Mouse (Mus musculus) embryonic facial prominence, embryonic 15.5 days (tissue): Measurements from ENCODE around the gene Zfp385b. TPM values are rescaled to one million over a fixed set of nuclear protein-coding genes. Genes with fewer than 3 reads are reported as not detected.

Experiments
- ATAC-seq: fragments of 200-750 bp; cut with Nextera tagmentation; 2 replicates; pipeline ENCODE4 v1.8.0; 2017; ENCODE audit warnings: low read depth, moderate TSS enrichment; ENCODE audit not compliant: insufficient number of reproducible peaks, low FRiP score, low TSS enrichment
- H3K27ac ChIP-seq: fragments of 300-500 bp; sonication (generic); replicated peaks from 2 replicates; pipeline ENCODE4 v1.5.1; 2015; ENCODE audit warnings: mild to moderate bottlenecking, inconsistent platforms
- H3K27me3 ChIP-seq: fragments of 300-500 bp; sonication (generic); 2 replicates; pipeline ENCODE4 v1.6.1; 2015; ENCODE audit warnings: inconsistent platforms
- H3K36me3 ChIP-seq: fragments of 300-500 bp; sonication (generic); 2 replicates; pipeline ENCODE4 v1.6.1; 2015; ENCODE audit warnings: mild to moderate bottlenecking, inconsistent platforms
- H3K4me1 ChIP-seq: fragments of 300-500 bp; sonication (generic); 2 replicates; pipeline ENCODE4 v1.6.1; 2015; ENCODE audit warnings: inconsistent platforms
- H3K4me2 ChIP-seq: fragments of 300-500 bp; sonication (generic); replicated peaks from 2 replicates; pipeline ENCODE4 v1.6.1; 2015; ENCODE audit warnings: mild to moderate bottlenecking, inconsistent platforms
- H3K4me3 ChIP-seq: fragments of 300-500 bp; sonication (generic); replicated peaks from 2 replicates; pipeline ENCODE4 v1.5.1; 2015; ENCODE audit warnings: mild to moderate bottlenecking, inconsistent platforms
- H3K9ac ChIP-seq: fragments of 300-500 bp; sonication (generic); 2 replicates; pipeline ENCODE4 v1.6.1; 2015; ENCODE audit warnings: inconsistent platforms
- H3K9me3 ChIP-seq: fragments of 300-500 bp; sonication (generic); replicated peaks from 2 replicates; pipeline ENCODE4 v1.6.1; 2016; ENCODE audit warnings: inconsistent platforms
- WGBS: fragments of 180-500 bp; shearing (Covaris S2); methylation state at CpG from one replicate; pipeline ENCODE4 v1.1.7; 2015; 5-methylcytosine and 5-hydroxymethylcytosine counted together
- polyA plus RNA-seq: library from polyadenylated mRNA; unstranded; fragments of >200 nt; fragmentation: Nextera tagmentation; extraction: Ambion mirVana; gene quantifications from 2 replicates; pipeline ENCODE4 v1.2.1, GENCODE M21; 2015

Gene Zfp385b
- polyA plus RNA-seq, 1 experiment from 2014 or later = 11.0 TPM

- Histone ChIP-seq H3K27ac (no peak overlapping the region), H3K27me3 (no peaks in the 10 kb centered on the region), H3K9me3 (no peaks in the 10 kb centered on the region), H3K4me1 (no peaks in the 10 kb centered on the region), H3K4me2 (no peak overlapping the region), H3K36me3 (no peaks in the 10 kb centered on the region), H3K4me3 (no peak overlapping the region), H3K9ac (no peak overlapping the region)
- 68% methylated on average over 8 of the region's 8 CpGs for WGBS
- ATAC-seq = no peak
Measured at GRCm38 (mm10) chr2:77375155-77375554, 444.3 kb downstream of the Zfp385b start.

GRCm38 (mm10) chr2:77369174-77369573, 450.3 kb downstream of the Zfp385b start:
- no peak overlapping the region for H3K27ac ChIP-seq
- ATAC-seq = no peak
- no peaks in the 10 kb centered on the region for H3K36me3 ChIP-seq

More at GRCm38 (mm10) chr2:77369174-77369573, 450.3 kb downstream of the Zfp385b start:
- no peaks in the 10 kb centered on the region for H3K4me1 ChIP-seq
- H3K27me3 ChIP-seq = no peaks in the 10 kb centered on the region
- no peak overlapping the region for H3K4me2 ChIP-seq
- H3K9ac ChIP-seq = no peak overlapping the region
- H3K4me3 ChIP-seq = no peak overlapping the region
- 70% methylated on average over 4 of the region's 4 CpGs for WGBS
- H3K9me3 ChIP-seq = no peaks in the 10 kb centered on the region

Other genes with a start within 250 kb of the Zfp385b start
- gene Cwc22, start 126.7 kb upstream of the Zfp385b start, polyA plus RNA-seq = 29.4 and 30.0 TPM in 2 replicates